Mouse (Mus musculus) lung, embryonic 14.5 days (tissue): ENCODE data around the gene Lrrn2. TPM values are rescaled to one million over a fixed set of nuclear protein-coding genes. Genes with fewer than 3 reads are reported as not detected.

Experiments used
- ATAC-seq: fragments of 200-750 bp; cut with Nextera tagmentation; 2 replicates; pipeline ENCODE4 v1.8.0; 2017; ENCODE audit warnings: mild to moderate bottlenecking, moderate TSS enrichment, moderate library complexity; ENCODE audit not compliant: insufficient read depth
- DNase-seq: peaks from one replicate; pipeline ENCODE4 v3.0.0-alpha.2; 2015
- H3K27ac ChIP-seq: fragments of 300-500 bp; sonication (generic); 2 replicates; pipeline ENCODE4 v1.5.1; 2014; ENCODE audit warnings: low read depth, mild to moderate bottlenecking, moderate library complexity
- H3K27me3 ChIP-seq: fragments of 300-500 bp; sonication (generic); 2 replicates; pipeline ENCODE4 v1.6.1; 2014; ENCODE audit warnings: low read length, control low read depth; ENCODE audit not compliant: insufficient read depth
- H3K36me3 ChIP-seq: fragments of 300-500 bp; sonication (generic); 2 replicates; pipeline ENCODE4 v1.6.1; 2014; ENCODE audit warnings: control low read depth; ENCODE audit not compliant: insufficient read depth
- H3K4me1 ChIP-seq: fragments of 300-500 bp; sonication (generic); 2 replicates; pipeline ENCODE4 v1.6.1; 2014; ENCODE audit warnings: antibody characterized with exemption, control low read depth; ENCODE audit not compliant: insufficient read depth
- H3K4me2 ChIP-seq: fragments of 300-500 bp; sonication (generic); 2 replicates; pipeline ENCODE4 v1.6.1; 2014; ENCODE audit warnings: mild to moderate bottlenecking
- H3K4me3 ChIP-seq: fragments of 300-500 bp; sonication (generic); 2 replicates; pipeline ENCODE4 v1.5.1; 2014; ENCODE audit warnings: low read depth, low read length
- H3K9ac ChIP-seq: fragments of 300-500 bp; sonication (generic); 2 replicates; pipeline ENCODE4 v1.6.1; 2014
- H3K9me3 ChIP-seq: fragments of 300-500 bp; sonication (generic); 2 replicates; pipeline ENCODE4 v1.6.1; 2016; ENCODE audit warnings: low read depth, low read length, control low read depth
- CTCF ChIP-seq: IDR thresholded peaks from 2 replicates; pipeline ENCODE4 v1.5.1; 2016; ENCODE audit warnings: antibody characterized with exemption, low read depth
- WGBS: fragments of 180-500 bp; shearing (Covaris S2); extraction: QIAGEN DNeasy Blood & Tissue Kit; methylation state at CpG from one replicate; pipeline ENCODE4 v1.1.7; 2014; 5-methylcytosine and 5-hydroxymethylcytosine counted together
- polyA plus RNA-seq: library from polyadenylated mRNA; unstranded; fragments of >200 nt; fragmentation: Nextera tagmentation; extraction: Ambion mirVana; gene quantifications from 2 replicates; pipeline ENCODE4 v1.2.1, GENCODE M21; 2014

The Lrrn2 gene
- polyA plus RNA-seq, 1 experiment from 2014 or later, result 3.2 TPM

DNA sequence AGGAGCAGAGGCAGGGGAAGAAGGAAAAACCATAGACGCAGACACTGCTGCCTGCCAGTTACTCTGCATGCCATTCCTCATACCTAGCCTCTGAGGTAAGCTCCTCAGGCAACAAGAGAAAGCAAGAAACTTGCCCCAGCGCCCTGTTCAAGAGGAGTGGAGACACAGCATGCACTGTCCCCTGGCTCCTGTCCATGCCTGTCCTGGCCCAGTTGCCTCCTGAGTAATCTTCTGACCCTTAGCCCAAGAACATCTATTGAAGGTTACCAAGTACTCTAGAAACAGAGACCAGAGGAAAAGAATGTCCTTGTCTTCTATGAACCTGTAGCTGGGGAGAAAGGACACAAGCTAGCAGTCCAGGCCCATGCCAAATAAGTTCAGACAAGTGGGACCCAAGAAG lies 15.9 kb upstream of the Lrrn2 start:
- no peak overlapping the region for H3K9ac ChIP-seq
- H3K27me3 ChIP-seq, result no peaks in the 10 kb centered on the region
- ATAC-seq (no peak), DNase-seq (no peak)
- H3K4me1 ChIP-seq, result no peaks in the 10 kb centered on the region
- TF ChIP-seq CTCF, result no peak
- WGBS, result 63% methylated on average over 2 of the region's 2 CpGs
- H3K36me3 ChIP-seq, result no peaks in the 10 kb centered on the region
- H3K4me2 ChIP-seq, result no peak overlapping the region
- no peaks in the 10 kb centered on the region for H3K9me3 ChIP-seq
- H3K27ac ChIP-seq, result no peak overlapping the region
- H3K4me3 ChIP-seq, result no peak overlapping the region

DNA sequence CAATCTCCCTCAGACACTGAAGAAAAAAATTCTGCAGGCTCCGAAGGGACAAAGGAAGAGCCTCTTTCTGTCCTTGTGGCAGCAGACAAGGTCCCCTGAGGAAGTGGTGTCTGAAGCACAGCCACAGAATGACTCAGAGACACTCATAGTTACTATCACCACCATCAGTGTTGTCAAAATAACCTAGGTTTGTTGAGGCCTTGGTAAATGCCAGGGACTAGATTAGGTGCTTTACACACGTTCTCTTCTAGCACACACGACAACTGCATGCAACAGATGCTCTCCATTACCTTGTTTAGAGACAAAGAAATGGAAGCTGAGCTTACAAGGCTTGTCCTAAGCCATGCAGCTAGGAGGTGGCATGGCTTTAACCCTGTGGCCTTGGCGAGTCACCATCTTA lies 14.5 kb upstream of the Lrrn2 start:
- H3K4me3 ChIP-seq, result no peak overlapping the region

DNA sequence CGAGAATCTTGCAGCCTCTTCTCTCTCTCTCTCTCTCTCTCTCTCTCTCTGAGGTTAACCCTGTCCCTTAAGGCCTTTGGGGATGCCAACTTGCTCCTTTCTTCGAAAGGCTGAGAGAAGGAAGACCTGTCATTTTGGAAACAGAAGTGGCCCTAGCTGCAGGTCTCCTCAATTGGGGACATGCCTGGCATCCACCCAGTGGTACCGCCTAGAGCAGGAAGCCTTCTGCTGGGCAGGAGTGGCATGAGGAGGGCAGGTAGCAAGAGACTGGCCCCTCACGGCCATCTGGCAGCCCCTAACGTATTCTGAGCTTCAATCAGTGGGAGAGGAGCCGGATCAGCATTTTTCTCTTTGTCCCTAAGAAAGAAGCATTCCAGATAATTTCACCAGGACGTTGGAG lies 9.7 kb upstream of the Lrrn2 start:
- Histone ChIP-seq H3K4me3 (no peak overlapping the region), H3K27me3 (no peaks in the 10 kb centered on the region; the same call in 1 of the 2 replicates), H3K36me3 (no peaks in the 10 kb centered on the region), H3K27ac (no peak overlapping the region), H3K9ac (no peak overlapping the region), H3K4me2 (no peak overlapping the region), H3K4me1 (no peaks in the 10 kb centered on the region), H3K9me3 (no peaks in the 10 kb centered on the region)
- 52% methylated on average over 7 of the region's 7 CpGs for WGBS
- DNase-seq, result no peak
- ATAC-seq, result no peak
- TF ChIP-seq CTCF, result no peak

More for the DNA sequence above, 14.5 kb upstream of the Lrrn2 start:
- Histone ChIP-seq H3K27ac (no peak overlapping the region), H3K9ac (no peak overlapping the region), H3K4me2 (no peak overlapping the region), H3K27me3 (no peaks in the 10 kb centered on the region), H3K9me3 (no peaks in the 10 kb centered on the region), H3K4me1 (no peaks in the 10 kb centered on the region), H3K36me3 (no peaks in the 10 kb centered on the region)
- TF ChIP-seq CTCF, result no peak
- DNase-seq, result no peak
- WGBS, result 70% methylated on average over 4 of the region's 4 CpGs
- no peak for ATAC-seq

DNA sequence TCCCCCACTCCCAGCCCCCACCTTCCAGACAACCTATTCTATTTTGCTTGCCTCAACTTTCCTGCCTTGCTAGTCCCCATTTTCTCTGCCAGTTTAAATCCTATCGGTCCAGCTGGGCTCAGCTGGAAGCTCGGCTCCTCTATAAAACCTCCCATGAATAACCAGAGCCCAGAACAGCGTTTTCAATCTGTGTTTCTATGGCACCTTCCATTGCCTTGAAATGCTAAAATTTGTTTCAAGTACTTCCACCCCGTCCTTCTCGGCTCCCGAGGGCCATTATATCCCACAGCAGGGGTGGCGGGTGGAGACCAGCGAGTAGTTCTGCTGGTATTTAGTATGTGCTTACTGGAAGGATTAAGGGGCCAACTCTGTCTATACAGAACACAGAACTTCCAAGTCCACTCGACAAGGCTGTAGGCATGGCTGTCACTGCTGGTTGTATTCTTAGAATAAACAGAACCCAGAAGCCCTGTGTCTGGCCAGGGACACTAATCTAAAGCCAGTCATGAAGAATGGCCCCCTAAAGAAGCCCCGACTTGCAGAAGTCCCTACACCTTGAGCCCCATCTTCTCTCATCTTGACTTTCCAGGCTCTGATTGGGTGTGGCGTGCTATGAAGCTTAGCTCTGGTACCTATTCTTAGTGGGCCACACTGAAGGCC lies 992 bp upstream of the Lrrn2 start:
- 24% methylated on average over 11 of the region's 11 CpGs for WGBS
- peaks cover 55% of the 10 kb centered on the region for H3K27me3 ChIP-seq
- DNase-seq, result no peak

DNA sequence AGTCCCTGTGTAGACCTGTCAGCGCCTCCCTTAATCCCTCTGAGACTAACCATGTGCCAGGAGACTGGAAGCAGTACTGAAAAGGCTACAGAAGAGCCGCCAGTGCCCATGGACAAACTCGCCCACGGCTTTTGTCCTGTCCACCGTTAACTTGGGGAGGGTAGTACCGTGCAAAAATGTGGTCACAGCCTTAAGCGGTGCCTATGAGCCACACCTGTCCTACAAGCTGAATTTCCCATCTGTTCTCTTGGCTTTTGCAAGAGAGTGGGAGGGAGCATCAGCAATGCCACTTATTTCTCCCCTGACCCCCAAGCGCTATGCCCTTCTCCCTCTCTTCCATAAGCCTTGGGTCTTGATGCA lies 292 bp upstream of the Lrrn2 start:
- Histone ChIP-seq H3K4me1 (no peaks in the 10 kb centered on the region), H3K4me3 (peak overlapping the region; percentile 58), H3K36me3 (no peaks in the 10 kb centered on the region), H3K27me3 (peaks cover 55% of the 10 kb centered on the region), H3K9ac (0 out of 2 replicates have a peak overlapping the region, but pooled peaks have one; percentile 10), H3K9me3 (no peaks in the 10 kb centered on the region), H3K4me2 (peak overlapping the region; percentile 97), H3K27ac (no peak overlapping the region)
- ATAC-seq, result no peak
- 13% methylated on average over 8 of the region's 8 CpGs for WGBS
- TF ChIP-seq CTCF, result no peak
- no peak for DNase-seq

More for the DNA sequence above, 992 bp upstream of the Lrrn2 start:
- no peaks in the 10 kb centered on the region for H3K4me1 ChIP-seq
- no peak for TF ChIP-seq CTCF
- H3K4me2 ChIP-seq, result no peak overlapping the region
- no peak overlapping the region for H3K4me3 ChIP-seq
- ATAC-seq, result no peak
- no peak overlapping the region for H3K27ac ChIP-seq
- no peaks in the 10 kb centered on the region for H3K9me3 ChIP-seq
- no peak overlapping the region for H3K9ac ChIP-seq
- no peaks in the 10 kb centered on the region for H3K36me3 ChIP-seq

DNA sequence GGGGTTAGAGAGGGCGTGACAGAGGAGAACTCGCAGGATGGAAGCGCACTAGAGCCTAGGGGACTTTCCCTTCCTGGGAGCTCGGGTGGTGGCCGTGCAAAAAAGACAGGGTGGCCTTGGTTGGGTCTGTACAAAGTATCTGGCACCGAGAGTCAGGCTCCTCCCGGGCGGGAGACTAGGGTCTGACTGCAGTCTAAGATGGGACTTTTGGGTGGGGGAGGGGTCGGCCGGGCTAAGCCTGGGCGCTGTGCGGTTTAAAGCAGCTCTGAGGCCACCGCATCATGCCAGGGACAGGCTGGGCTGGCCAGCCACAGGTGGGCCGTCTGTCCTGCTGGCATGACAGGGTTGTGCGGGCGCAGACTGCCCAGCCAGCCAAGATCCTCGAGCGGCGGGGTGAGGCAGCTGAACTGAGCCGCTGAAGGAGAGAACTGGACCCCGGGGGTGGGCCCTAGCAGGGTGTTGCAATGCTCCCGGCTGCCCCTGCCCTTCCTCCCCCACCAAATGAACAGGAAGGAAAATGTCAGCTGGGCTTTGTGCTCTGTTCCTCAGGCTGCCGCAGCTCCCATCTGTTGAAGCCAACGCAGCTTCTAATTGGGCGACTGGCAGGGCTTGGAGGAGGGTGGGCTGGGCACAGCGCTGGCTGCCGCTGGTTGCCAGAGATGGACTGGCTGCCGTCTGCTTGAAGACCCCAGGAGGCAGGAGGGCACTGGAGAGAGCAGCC lies 1.1 kb downstream of the Lrrn2 start:
- Histone ChIP-seq H3K4me1 (no peaks in the 10 kb centered on the region), H3K27me3 (peaks cover 55% of the 10 kb centered on the region), H3K36me3 (no peaks in the 10 kb centered on the region), H3K9me3 (no peaks in the 10 kb centered on the region), H3K27ac (no peak overlapping the region), H3K4me3 (peak overlapping the region; percentile 58), H3K4me2 (peak overlapping the region; percentile 97), H3K9ac (peak overlapping the region; percentile 10)
- ATAC-seq (peak; percentile 59), DNase-seq (peak; percentile 62)
- WGBS, result 1% methylated on average over 28 of the region's 28 CpGs
- TF ChIP-seq CTCF, result no peak

DNA sequence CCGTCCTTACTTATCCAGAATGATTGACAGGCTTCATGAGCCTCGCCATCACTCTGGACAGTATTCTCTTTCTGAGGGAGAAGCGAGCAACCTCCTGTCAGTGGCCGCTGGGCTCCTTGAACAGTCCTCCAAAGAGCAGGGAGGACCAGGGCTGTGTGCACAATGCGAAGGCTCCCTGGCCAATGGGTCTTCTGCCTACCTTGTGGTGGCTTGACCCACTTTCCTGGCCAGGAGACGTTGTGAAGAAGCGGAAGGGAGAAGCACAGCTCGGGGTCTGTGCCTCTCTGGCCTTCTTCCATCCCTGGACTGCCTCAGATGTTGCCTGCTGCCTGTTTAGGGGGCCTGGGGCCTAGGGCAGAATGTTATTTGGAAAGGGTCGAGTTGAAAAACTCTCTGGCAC lies 1.8 kb downstream of the Lrrn2 start:
- no peaks in the 10 kb centered on the region for H3K4me1 ChIP-seq
- no peaks in the 10 kb centered on the region for H3K9me3 ChIP-seq
- no peak for DNase-seq
- no peaks in the 10 kb centered on the region for H3K36me3 ChIP-seq
- H3K4me3 ChIP-seq, result peak overlapping the region; percentile 58; the same call in 1 of the 2 replicates
- no peak overlapping the region for H3K27ac ChIP-seq
- no peak for ATAC-seq
- WGBS, result 42% methylated on average over 9 of the region's 9 CpGs
- H3K27me3 ChIP-seq, result peaks cover 55% of the 10 kb centered on the region
- H3K4me2 ChIP-seq, result peak overlapping the region; percentile 97
- TF ChIP-seq CTCF, result no peak
- H3K9ac ChIP-seq, result no peak overlapping the region
